Mouse (Mus musculus) small intestine, adult 2 months (tissue): ENCODE results near the gene Dnase2a. TPM values are rescaled to one million over a fixed set of nuclear protein-coding genes. Genes with fewer than 3 reads are reported as not detected.

ENCODE experiments used
- H3K27ac ChIP-seq: fragments of 200-500 bp; 2 replicates; pipeline ENCODE4 v1.5.1; 2012; ENCODE audit warnings: low read depth, low read length, control low read depth, inconsistent platforms; ENCODE audit not compliant: insufficient read depth
- H3K27me3 ChIP-seq: fragments of 200-500 bp; 2 replicates; pipeline ENCODE4 v1.6.1; 2012; ENCODE audit warnings: mild to moderate bottlenecking, moderate library complexity, low read length, inconsistent platforms; ENCODE audit not compliant: control insufficient read depth, insufficient read depth
- H3K36me3 ChIP-seq: fragments of 200-500 bp; 2 replicates; pipeline ENCODE4 v1.6.1; 2012; ENCODE audit warnings: mild to moderate bottlenecking, low read length, control low read depth, inconsistent platforms; ENCODE audit not compliant: control insufficient read depth, insufficient read depth
- H3K4me1 ChIP-seq: fragments of 200-500 bp; 2 replicates; pipeline ENCODE4 v1.6.1; 2012; ENCODE audit warnings: low read length, inconsistent platforms, mixed read lengths; ENCODE audit not compliant: control insufficient read depth, insufficient read depth, insufficient read length
- H3K4me3 ChIP-seq: fragments of 200-500 bp; 2 replicates; pipeline ENCODE4 v1.5.1; 2012; ENCODE audit warnings: low read depth, mild to moderate bottlenecking, control low read depth, inconsistent platforms, low read length, moderate library complexity
- CTCF ChIP-seq: fragments of 200-500 bp; IDR thresholded peaks from 2 replicates; pipeline ENCODE4 v1.5.1; 2012; ENCODE audit warnings: low read depth, mild to moderate bottlenecking, control low read depth, inconsistent platforms, low read length, moderate library complexity, mixed read lengths; ENCODE audit not compliant: insufficient replicate concordance, insufficient read length; ENCODE audit errors: extremely low read depth
- POLR2A ChIP-seq: fragments of 200-500 bp; IDR thresholded peaks from 2 replicates; pipeline ENCODE4 v1.6.1; 2012; ENCODE audit warnings: low read depth, mild to moderate bottlenecking, control low read depth, inconsistent platforms, low read length, moderate library complexity
- WGBS: fragments of 180-500 bp; shearing (Covaris S2); methylation state at CpG from one replicate; pipeline ENCODE4 v1.1.7; 2018; 5-methylcytosine and 5-hydroxymethylcytosine counted together
- polyA plus RNA-seq: library from polyadenylated mRNA; depleted of rRNA; stranded (reverse); fragments of >200 nt; gene quantifications from 2 replicates; pipeline ENCODE4 v1.2.3, GENCODE M21; 2012

Gene Dnase2a
- polyA plus RNA-seq, 1 experiment, result 5.9 TPM

GRCm38 (mm10) chr8:84913502-84913900 is 5.1 kb downstream of the Dnase2a start:
- WGBS, result 6% methylated on average over 9 of the region's 9 CpGs
- no peak for TF ChIP-seq POLR2A
- no peak for TF ChIP-seq CTCF
- Histone ChIP-seq H3K4me3 (peak overlapping the region; percentile 57), H3K27ac (no peak overlapping the region), H3K27me3 (no peaks in the 10 kb centered on the region; the same call in 1 of the 2 replicates), H3K36me3 (no peaks in the 10 kb centered on the region), H3K4me1 (peaks cover 9% of the 10 kb centered on the region)

GRCm38 (mm10) chr8:84913960-84914359 is 5.6 kb downstream of the Dnase2a start:
- 46% methylated on average over 4 of the region's 4 CpGs for WGBS

GRCm38 (mm10) chr8:84915269-84915668 is 6.9 kb downstream of the Dnase2a start:
- Histone ChIP-seq H3K36me3 (no peaks in the 10 kb centered on the region), H3K27me3 (no peaks in the 10 kb centered on the region; the same call in 1 of the 2 replicates), H3K4me1 (peaks cover 6% of the 10 kb centered on the region), H3K4me3 (no peak overlapping the region), H3K27ac (no peak overlapping the region)
- WGBS, result 91% methylated on average over 8 of the region's 8 CpGs
- TF ChIP-seq CTCF, result no peak
- no peak for TF ChIP-seq POLR2A

More at GRCm38 (mm10) chr8:84913960-84914359, 5.6 kb downstream of the Dnase2a start:
- Histone ChIP-seq H3K4me3 (no peak overlapping the region), H3K4me1 (peaks cover 8% of the 10 kb centered on the region), H3K36me3 (no peaks in the 10 kb centered on the region), H3K27ac (no peak overlapping the region), H3K27me3 (no peaks in the 10 kb centered on the region; the same call in 1 of the 2 replicates)
- TF ChIP-seq CTCF, result peak; percentile 33; the same call in 1 of the 2 replicates
- no peak for TF ChIP-seq POLR2A

DNA sequence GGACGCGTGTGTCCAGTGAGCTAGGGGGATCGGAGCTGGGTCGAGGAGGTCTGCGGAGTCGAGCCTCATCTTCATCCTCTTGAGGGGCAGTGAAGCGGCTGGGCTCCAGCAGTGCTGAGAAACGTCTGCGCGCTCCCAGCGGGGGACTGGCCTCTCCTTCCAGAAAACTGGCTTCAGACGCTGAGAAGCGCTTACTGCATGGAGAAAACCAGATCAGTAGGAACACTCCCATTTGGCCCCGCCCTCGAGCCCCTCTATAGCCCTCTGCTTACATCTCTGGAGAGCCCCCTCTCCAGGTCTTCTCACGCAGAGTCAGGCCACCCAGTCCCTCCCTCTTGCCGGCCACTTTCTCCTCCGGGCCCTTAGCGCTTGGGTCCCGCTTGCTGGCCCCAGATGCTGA is 9.4 kb downstream of the Dnase2a start:
- no peak overlapping the region for H3K27ac ChIP-seq
- 67% methylated on average over 20 of the region's 20 CpGs for WGBS
- no peaks in the 10 kb centered on the region for H3K36me3 ChIP-seq
- H3K4me3 ChIP-seq, result no peak overlapping the region
- TF ChIP-seq CTCF, result no peak
- TF ChIP-seq POLR2A, result no peak
- H3K4me1 ChIP-seq, result peaks cover under 1% of the 10 kb centered on the region
- no peaks in the 10 kb centered on the region for H3K27me3 ChIP-seq

GRCm38 (mm10) chr8:84918646-84919045 is 10.3 kb downstream of the Dnase2a start:
- TF ChIP-seq CTCF, result no peak
- no peak for TF ChIP-seq POLR2A
- no peaks in the 10 kb centered on the region for H3K36me3 ChIP-seq
- no peak overlapping the region for H3K27ac ChIP-seq
- no peak overlapping the region for H3K4me3 ChIP-seq
- H3K4me1 ChIP-seq, result no peaks in the 10 kb centered on the region
- H3K27me3 ChIP-seq, result no peaks in the 10 kb centered on the region
- WGBS, result 90% methylated on average over 15 of the region's 15 CpGs

DNA sequence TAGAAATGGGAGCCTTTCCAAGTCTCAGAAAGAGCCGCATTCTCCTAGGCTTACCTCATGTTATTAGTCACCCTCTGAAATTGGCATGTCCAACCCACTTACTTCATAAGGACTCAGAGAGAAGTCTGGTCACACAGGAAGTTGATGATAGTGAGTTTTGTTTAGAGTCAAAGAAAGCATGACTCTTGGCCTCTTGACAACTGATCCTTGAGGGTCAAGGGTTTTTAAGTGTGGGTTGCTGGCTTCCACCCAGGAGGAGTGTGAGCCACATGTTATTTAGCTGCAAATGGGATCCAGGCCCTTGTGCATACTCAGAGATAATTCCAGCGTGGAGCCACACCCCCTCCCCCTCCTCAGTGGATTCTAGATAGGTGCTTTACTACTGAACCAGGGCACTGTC is 13.2 kb downstream of the Dnase2a start:
- H3K36me3 ChIP-seq, result no peaks in the 10 kb centered on the region
- WGBS, result 64% methylated on average over 2 of the region's 2 CpGs
- TF ChIP-seq POLR2A, result no peak
- TF ChIP-seq CTCF, result no peak
- H3K4me1 ChIP-seq, result no peaks in the 10 kb centered on the region
- H3K27me3 ChIP-seq, result no peaks in the 10 kb centered on the region
- no peak overlapping the region for H3K27ac ChIP-seq
- no peak overlapping the region for H3K4me3 ChIP-seq

DNA sequence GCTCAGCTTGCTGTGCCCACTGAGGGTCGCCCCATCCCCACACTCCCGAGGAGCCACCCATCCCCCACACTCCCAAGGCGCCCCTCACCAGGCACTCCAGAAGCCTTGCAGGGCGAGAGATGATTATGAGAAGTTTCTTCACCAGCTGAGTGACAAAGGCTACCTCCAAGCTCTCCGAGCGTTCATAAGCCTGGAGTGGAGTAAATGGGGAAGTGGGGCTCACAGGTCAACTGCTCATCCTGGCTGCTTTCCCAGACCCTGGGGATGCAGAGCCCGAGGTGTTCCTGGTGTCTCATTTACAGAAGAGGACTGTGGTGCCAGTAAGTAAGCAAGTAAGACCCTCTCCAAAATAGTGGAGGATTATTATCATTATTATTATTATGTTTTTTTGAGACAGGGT is 17.2 kb downstream of the Dnase2a start:
- H3K4me1 ChIP-seq, result 0 out of 2 replicates have a peak, but pooled peaks cover 3% of the 10 kb centered on the region
- TF ChIP-seq POLR2A, result no peak
- no peak for TF ChIP-seq CTCF
- H3K4me3 ChIP-seq, result no peak overlapping the region
- H3K27me3 ChIP-seq, result peaks cover 16% of the 10 kb centered on the region
- no peaks in the 10 kb centered on the region for H3K36me3 ChIP-seq
- H3K27ac ChIP-seq, result no peak overlapping the region
- 48% methylated on average over 7 of the region's 7 CpGs for WGBS
